Mouse (Mus musculus) olfactory bulb, adult 2 months (tissue): ENCODE measurements around the gene Dhdds.

Source experiments
- CTCF ChIP-seq: fragments of 200-500 bp; IDR thresholded peaks from 2 replicates; pipeline ENCODE4 v1.5.1; 2012; ENCODE audit warnings: low read depth, mild to moderate bottlenecking, low read length, moderate library complexity; ENCODE audit not compliant: insufficient read depth
- POLR2A ChIP-seq: fragments of 200-500 bp; IDR thresholded peaks from 2 replicates; pipeline ENCODE4 v1.6.1; 2012; ENCODE audit warnings: mild to moderate bottlenecking, low read depth, low read length, moderate library complexity; ENCODE audit not compliant: insufficient read depth

GRCm38 (mm10) chr4:134002246-134002645, 1.5 kb upstream of the Dhdds start:
- no peak for TF ChIP-seq CTCF
- no peak for TF ChIP-seq POLR2A
